Mouse (Mus musculus): ENCODE measurements around the gene 4930451I11Rik. TPM values are rescaled to one million over a fixed set of nuclear protein-coding genes. Genes with fewer than 3 reads are reported as not detected.

4930451I11Rik gene
- polyA plus RNA-seq, 2 experiments = not detected

- Histone ChIP-seq H3K4me3 (replicated peaks; ENCODE audit: low read length) (no peak overlapping the region), H3K9ac (ENCODE audit: low read depth, low read length, severe bottlenecking) (no peak overlapping the region), H3K27me3 (ENCODE audit: control insufficient read depth, insufficient read depth, low read length) (no peaks in the 10 kb centered on the region), H3K4me2 (replicated peaks; ENCODE audit: low read depth, low read length, severe bottlenecking) (no peak overlapping the region), H3K9me3 (ENCODE audit: control insufficient read depth, low read length) (no peaks in the 10 kb centered on the region), H3K36me3 (ENCODE audit: control insufficient read depth, insufficient read depth, low read length) (no peaks in the 10 kb centered on the region), H3K4me1 (ENCODE audit: control insufficient read depth, insufficient read depth, low read length) (no peaks in the 10 kb centered on the region), H3K27ac (replicated peaks; ENCODE audit: low read depth, low read length) (no peak overlapping the region)
- ATAC-seq (ENCODE audit: low FRiP score, low read depth) (no peak), DNase-seq (ENCODE audit: low spot score) (no peak)
- WGBS = 82% methylated on average over 7 of the region's 7 CpGs
- no peak for TF ChIP-seq POLR2A (IDR thresholded peaks at IDR 0.05; ENCODE audit: borderline replicate concordance, extremely low read depth, insufficient read depth, insufficient read length)
Observed at GRCm38 (mm10) chr7:126817595-126817994, 13.8 kb downstream of the 4930451I11Rik start.

- Histone ChIP-seq H3K27ac (replicated peaks; ENCODE audit: low read depth, low read length) (no peak overlapping the region), H3K4me1 (ENCODE audit: control insufficient read depth, insufficient read depth, low read length) (no peaks in the 10 kb centered on the region), H3K27me3 (ENCODE audit: control insufficient read depth, insufficient read depth, low read length) (no peaks in the 10 kb centered on the region), H3K9ac (ENCODE audit: low read depth, low read length, severe bottlenecking) (no peak overlapping the region), H3K4me3 (replicated peaks; ENCODE audit: low read length) (no peak overlapping the region), H3K36me3 (ENCODE audit: control insufficient read depth, insufficient read depth, low read length) (no peaks in the 10 kb centered on the region), H3K9me3 (ENCODE audit: control insufficient read depth, low read length) (no peaks in the 10 kb centered on the region), H3K4me2 (replicated peaks; ENCODE audit: low read depth, low read length, severe bottlenecking) (no peak overlapping the region)
- WGBS = 79% methylated on average over 8 of the region's 8 CpGs
- ATAC-seq (ENCODE audit: low FRiP score, low read depth) (no peak), DNase-seq (ENCODE audit: low spot score) (no peak)
- TF ChIP-seq POLR2A (IDR thresholded peaks at IDR 0.05; ENCODE audit: borderline replicate concordance, extremely low read depth, insufficient read depth, insufficient read length) = no peak
Observed at GRCm38 (mm10) chr7:126816494-126816893, 14.9 kb downstream of the 4930451I11Rik start.

GRCm38 (mm10) chr7:126815726-126816222 is 15.7 kb downstream of the 4930451I11Rik start:
- no peak overlapping the region for H3K4me2 ChIP-seq (replicated peaks; ENCODE audit: low read depth, low read length, severe bottlenecking)
- no peaks in the 10 kb centered on the region for H3K9me3 ChIP-seq (ENCODE audit: control insufficient read depth, low read length)
- no peaks in the 10 kb centered on the region for H3K36me3 ChIP-seq (ENCODE audit: control insufficient read depth, insufficient read depth, low read length)
- no peak overlapping the region for H3K27ac ChIP-seq (replicated peaks; ENCODE audit: low read depth, low read length)
- H3K4me3 ChIP-seq (replicated peaks; ENCODE audit: low read length) = no peak overlapping the region
- no peak for ATAC-seq (ENCODE audit: low FRiP score, low read depth)
- no peak for TF ChIP-seq POLR2A (IDR thresholded peaks at IDR 0.05; ENCODE audit: borderline replicate concordance, extremely low read depth, insufficient read depth, insufficient read length)
- no peak overlapping the region for H3K9ac ChIP-seq (ENCODE audit: low read depth, low read length, severe bottlenecking)
- WGBS = 64% methylated on average over 8 of the region's 8 CpGs
- no peak for DNase-seq (ENCODE audit: low spot score)
- H3K27me3 ChIP-seq (ENCODE audit: control insufficient read depth, insufficient read depth, low read length) = no peaks in the 10 kb centered on the region
- no peaks in the 10 kb centered on the region for H3K4me1 ChIP-seq (ENCODE audit: control insufficient read depth, insufficient read depth, low read length)

- Histone ChIP-seq H3K4me3 (replicated peaks; ENCODE audit: low read length) (peak overlapping the region; percentile 59), H3K9me3 (ENCODE audit: control insufficient read depth, low read length) (no peaks in the 10 kb centered on the region), H3K27ac (replicated peaks; ENCODE audit: low read depth, low read length) (no peak overlapping the region), H3K27me3 (ENCODE audit: control insufficient read depth, insufficient read depth, low read length) (no peaks in the 10 kb centered on the region), H3K36me3 (ENCODE audit: control insufficient read depth, insufficient read depth, low read length) (no peaks in the 10 kb centered on the region), H3K9ac (ENCODE audit: low read depth, low read length, severe bottlenecking) (peak overlapping the region; percentile 74; the same call in 1 of the 2 replicates), H3K4me2 (replicated peaks; ENCODE audit: low read depth, low read length, severe bottlenecking) (peak overlapping the region; percentile 78), H3K4me1 (ENCODE audit: control insufficient read depth, insufficient read depth, low read length) (peaks cover 14% of the 10 kb centered on the region)
- TF ChIP-seq POLR2A (IDR thresholded peaks at IDR 0.05; ENCODE audit: borderline replicate concordance, extremely low read depth, insufficient read depth, insufficient read length) = no peak
- DNase-seq (ENCODE audit: low spot score) = no peak
- WGBS = 60% methylated on average over 5 of the region's 5 CpGs
- ATAC-seq (ENCODE audit: low FRiP score, low read depth) = no peak
Observed at GRCm38 (mm10) chr7:126809723-126810369, 21.6 kb downstream of the 4930451I11Rik start.

- H3K9ac ChIP-seq (ENCODE audit: low read depth, low read length, severe bottlenecking) = peak overlapping the region; percentile 74
- peak overlapping the region; percentile 59 for H3K4me3 ChIP-seq (replicated peaks; ENCODE audit: low read length)
- peak; percentile 93 for DNase-seq (ENCODE audit: low spot score)
- 0 out of 2 replicates have a peak, but pooled peaks have one; percentile 17 for TF ChIP-seq POLR2A (IDR thresholded peaks at IDR 0.05; ENCODE audit: borderline replicate concordance, extremely low read depth, insufficient read depth, insufficient read length)
- H3K9me3 ChIP-seq (ENCODE audit: control insufficient read depth, low read length) = no peaks in the 10 kb centered on the region
- peak overlapping the region; percentile 78 for H3K4me2 ChIP-seq (replicated peaks; ENCODE audit: low read depth, low read length, severe bottlenecking)
- ATAC-seq (ENCODE audit: low FRiP score, low read depth) = peak; percentile 96
- H3K36me3 ChIP-seq (ENCODE audit: control insufficient read depth, insufficient read depth, low read length) = peaks cover 5% of the 10 kb centered on the region; the same call in 1 of the 2 replicates
- under 1% methylated on average over 40 of the region's 43 CpGs for WGBS
- H3K27me3 ChIP-seq (ENCODE audit: control insufficient read depth, insufficient read depth, low read length) = no peaks in the 10 kb centered on the region
- peak overlapping the region; percentile 45 for H3K27ac ChIP-seq (replicated peaks; ENCODE audit: low read depth, low read length)
- H3K4me1 ChIP-seq (ENCODE audit: control insufficient read depth, insufficient read depth, low read length) = peaks cover 14% of the 10 kb centered on the region
Observed at GRCm38 (mm10) chr7:126808703-126809455, 22.6 kb downstream of the 4930451I11Rik start.

Measured in limb, embryonic 14.5 days (tissue).